Mouse (Mus musculus) cerebral cortex, adult 2 months (tissue): Measurements from ENCODE around the gene Fitm2.

Experiments used
- WGBS: fragments of 180-500 bp; shearing (Covaris S2); methylation state at CpG from one replicate; pipeline ENCODE4 v1.1.7; 2018; 5-methylcytosine and 5-hydroxymethylcytosine counted together

Gene Fitm2

DNA sequence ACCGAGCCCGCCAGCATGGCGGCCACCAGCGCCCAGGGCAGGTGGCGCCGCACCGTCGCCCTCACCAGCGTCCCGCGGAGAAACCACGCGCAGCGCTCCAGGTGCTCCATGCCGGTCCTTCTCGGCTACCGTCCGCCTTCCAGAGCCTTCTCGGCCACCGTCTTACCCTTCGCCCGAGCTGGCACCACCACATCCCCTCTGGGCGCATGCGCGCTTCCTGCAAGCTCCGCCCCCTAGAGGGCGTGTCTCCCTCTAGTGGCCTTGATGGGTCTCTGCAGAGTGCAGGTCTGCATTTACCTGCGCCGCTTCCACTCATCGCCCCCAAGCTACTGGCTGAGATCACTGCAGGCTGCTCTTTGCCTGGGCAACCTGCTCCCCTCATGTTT, at the start of gene Fitm2:
Gene Fitm2 (minus strand): TSS at position 164 of the 386 bp plus-strand sequence.
- under 1% methylated on average over 30 of the region's 30 CpGs for WGBS

DNA sequence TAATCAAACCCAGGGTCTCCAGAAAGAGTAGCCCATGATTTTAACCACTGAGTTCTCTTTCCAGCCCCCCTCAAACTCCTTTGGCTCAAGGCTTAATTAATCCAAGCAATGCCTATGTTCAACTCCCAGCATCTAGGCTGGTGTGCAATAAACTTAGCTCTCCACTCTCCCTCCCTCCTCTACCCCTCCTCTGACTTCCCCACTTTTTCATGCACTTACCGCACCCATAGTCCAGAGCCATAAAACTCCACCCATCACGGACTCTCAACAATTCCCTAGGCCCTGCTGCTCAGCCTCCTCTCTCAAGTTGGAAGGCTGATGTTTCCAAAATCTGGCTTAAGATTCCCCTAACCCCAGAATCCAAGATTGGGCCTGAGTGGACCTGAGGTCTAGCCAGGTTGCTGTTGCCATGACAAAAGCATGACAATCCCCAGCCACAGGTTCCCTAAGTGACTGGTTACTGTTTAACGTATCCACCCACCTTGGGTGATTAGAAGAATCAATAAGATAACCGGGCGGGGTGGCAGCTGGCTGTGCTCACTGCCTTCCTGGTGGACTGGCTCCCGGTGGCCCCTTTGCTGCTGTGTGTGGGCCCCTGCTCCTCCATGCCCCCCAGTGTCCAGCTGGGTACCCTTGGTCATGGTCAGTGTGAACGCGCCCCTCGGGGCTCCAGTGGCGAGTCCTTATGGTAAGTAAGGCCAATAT, 34.0 kb upstream of the Fitm2 start, which contains the start of gene Hnf4a:
Gene Hnf4a (plus strand): TSS at position 509 of the 705 bp plus-strand sequence.
- WGBS = 92% methylated on average over 10 of the region's 10 CpGs

DNA sequence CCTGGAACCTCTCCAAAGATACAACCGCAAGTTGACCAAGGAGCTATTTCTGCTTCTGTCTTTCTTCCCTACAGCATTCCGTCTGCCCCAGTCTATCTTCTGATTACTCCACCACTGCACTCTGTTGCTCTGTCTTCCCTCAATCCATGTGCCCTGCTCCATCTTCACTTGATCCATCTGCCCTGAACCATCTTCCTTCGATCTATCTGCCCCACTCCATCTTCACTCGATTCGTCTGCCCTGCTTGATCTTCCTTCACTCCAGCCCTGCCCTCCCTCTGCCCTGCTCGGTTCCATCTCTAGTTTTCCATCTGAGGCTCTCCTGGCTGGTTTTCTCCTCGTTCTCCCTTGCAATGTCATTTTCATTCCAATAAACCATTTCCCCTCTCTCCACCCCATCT, 30.8 kb upstream of the Fitm2 start:
- 87% methylated on average over 7 of the region's 7 CpGs for WGBS

DNA sequence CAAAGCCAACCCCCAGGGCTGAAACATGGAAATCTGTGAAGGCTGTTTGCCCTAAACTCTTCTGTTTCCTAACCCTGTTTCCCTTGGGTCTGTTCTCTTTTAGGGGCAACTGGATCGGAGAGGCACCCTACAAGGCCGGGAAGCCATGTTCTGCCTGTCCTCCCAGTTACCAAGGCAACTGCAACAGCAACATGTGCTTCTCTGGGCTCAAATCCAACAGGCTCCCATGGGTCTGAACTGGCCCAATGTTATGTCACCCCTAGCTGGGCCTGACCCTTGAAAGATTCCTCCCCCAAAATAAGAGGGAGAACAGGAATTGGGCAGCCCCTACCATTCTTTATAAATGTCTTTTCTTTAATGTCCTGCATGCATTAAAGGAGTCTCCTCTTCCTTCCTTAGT, 29.8 kb upstream of the Fitm2 start:
- WGBS = 62% methylated on average over 2 of the region's 2 CpGs

DNA sequence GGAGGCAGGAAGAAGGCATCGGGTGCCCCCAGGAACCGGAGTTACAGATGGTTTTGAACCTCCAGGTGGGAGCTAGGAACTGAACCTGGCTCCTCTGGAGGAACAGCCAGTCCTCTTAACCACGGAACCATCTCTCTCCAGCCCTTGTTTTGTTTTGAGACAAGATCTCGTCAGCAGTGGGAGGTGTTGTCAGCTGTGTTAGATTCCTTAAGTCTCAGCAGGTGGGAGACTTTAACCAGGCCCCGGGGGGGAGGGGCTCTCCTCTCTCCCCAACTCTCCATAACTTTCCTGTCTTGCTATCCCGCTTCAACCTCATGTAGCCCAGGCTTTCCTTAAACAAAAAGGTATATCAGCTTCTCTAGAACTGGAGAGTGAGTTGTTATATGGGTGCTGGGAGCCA, 22.0 kb upstream of the Fitm2 start:
- WGBS = 56% methylated on average over 6 of the region's 6 CpGs

DNA sequence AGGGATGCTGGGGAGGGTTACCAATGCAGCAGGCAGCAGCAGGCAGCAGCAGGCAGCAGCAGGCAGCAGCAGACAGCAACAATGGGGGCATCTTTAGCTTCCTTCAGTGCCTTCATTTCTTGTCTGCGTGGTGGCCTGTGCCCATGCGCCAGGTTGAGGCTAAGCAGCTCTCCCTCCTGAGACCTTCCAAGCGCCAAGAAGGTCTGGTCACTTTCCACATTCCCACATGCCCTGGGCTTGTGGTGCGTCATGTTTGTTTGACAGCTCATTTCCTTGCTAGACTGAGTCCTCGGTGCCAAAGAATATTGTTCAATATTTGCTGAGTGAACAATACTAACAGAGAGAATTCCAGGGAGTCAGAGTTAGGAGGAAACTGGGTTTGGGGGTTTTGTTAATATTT, 21.5 kb upstream of the Fitm2 start:
- WGBS = 58% methylated on average over 5 of the region's 5 CpGs

DNA sequence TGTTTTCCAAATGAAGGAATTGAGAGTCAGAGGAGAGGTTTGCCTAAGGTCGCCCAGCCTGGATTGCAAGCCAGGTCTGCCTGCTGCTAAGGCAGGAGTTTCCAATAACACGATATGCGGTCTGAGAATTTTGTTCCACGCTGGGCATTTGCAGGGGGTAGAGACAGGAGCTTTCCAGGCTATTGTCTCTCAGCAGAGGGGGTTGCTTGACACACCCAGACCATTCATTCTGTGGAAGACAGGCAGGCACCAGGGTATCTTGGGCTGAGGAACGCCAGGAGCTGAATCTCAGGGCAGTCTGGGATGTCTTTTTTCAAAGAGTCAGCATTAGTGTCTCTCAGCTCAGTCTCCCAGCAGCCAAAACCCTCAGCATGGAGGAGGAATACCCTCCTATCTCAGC, 20.6 kb upstream of the Fitm2 start:
- 51% methylated on average over 5 of the region's 5 CpGs for WGBS

DNA sequence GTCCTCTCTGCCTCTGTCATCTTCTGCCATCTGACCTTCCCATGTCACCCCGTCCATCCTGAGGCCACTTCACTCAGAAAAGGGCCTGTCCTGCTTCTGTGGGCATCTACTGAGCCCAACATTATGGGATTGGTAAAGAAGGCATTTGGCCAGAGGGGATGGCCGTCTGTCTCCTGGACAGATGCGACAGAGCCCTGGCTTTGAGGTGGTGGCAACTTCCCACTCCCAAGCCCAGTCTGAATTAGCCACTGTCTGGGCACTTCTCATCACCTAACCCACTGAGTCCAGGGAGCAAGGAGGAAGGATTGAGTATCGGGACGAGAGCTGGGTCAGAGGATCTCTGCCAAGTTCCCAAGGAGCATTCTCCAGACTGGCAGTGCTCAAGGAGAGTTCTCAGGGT, 19.6 kb upstream of the Fitm2 start, which contains the start of gene R3hdml:
Gene R3hdml (plus strand): TSS at position 301 of the 400 bp plus-strand sequence.
- 81% methylated on average over 5 of the region's 5 CpGs for WGBS

DNA sequence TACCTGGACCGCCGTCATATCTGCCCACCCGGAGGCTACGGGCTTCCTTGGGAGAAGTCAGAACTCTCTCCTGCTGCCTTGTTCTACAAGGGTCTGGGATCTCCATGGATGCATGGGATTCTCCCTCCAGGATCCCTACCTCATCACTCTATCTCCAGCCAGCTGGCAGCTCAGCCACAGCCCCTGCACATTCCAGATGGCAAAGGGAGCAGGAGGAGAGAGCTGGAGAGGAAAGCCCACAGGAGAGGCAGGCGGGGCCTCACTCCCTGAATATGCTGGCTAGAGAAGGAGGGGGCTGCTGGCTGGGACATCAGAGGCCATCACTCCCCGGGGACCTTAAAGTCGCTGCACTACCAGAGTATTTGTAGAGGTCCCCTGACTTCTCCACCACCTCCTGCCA, 18.9 kb upstream of the Fitm2 start:
- 50% methylated on average over 7 of the region's 7 CpGs for WGBS

DNA sequence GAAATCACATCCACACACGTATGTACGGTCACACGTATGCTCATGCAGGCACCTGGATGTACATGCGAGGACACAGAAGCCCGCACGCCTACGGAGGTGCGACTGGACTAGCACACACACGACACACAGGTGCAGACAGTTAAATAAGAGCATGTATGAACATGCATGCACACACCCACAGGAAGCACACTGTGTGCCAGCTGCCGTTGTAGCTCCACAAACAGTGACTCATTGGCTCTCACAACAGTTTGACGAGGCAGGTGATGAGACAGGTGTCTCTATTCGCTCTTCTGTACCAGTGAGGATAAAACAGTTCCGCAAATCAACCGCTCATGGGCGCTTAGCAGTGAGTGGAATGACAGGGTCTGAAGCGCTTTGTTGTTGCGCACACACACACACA, 18.2 kb upstream of the Fitm2 start:
- WGBS = 86% methylated on average over 17 of the region's 17 CpGs

DNA sequence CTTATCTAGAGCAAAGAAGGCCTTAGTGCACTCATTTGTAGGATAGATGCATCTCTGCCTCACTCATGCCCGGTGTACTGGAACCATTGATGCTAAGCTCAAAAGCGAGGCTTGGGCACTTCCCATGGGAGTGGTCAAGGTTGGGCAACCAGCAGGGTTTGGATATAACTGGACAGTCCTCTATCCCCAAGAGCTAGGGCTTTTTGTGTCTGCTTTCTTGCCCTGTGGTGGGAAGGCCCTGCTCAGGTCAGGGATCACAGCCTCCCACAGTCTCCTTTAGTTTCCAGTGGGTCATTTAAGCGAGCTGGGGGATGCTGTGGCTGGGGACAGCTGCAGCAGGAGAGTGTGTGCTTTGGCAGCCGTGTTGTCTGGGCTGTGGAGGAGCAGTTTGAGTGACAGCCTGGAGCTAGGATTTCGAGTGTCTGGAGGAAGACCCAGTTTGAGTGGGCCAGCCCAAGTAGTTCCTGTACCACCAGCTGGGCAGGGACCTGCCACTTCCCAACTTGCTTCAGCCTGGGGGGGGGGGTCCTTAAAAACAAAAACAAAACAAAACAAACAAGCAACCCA, 17.4 kb upstream of the Fitm2 start:
- WGBS = 58% methylated on average over 5 of the region's 5 CpGs

DNA sequence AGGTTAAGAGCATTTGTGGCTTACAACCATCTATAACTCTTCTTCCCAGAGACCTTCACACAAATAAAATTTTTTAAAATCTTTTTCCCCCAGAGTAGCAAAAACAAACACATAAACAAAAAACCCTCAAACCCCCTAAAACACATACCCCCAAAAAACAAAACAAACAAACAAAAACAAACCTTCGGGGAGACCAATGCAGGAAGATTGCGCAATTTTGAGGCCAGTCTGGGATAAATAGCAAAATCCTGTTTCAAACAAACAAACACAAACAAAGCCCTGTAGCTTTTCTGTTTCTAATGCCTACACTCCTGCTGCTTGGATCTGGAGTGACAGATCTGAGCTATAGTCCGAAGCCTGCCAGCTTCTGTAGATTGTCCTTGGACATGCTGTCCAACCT, 14.9 kb upstream of the Fitm2 start:
- 85% methylated on average over 3 of the region's 3 CpGs for WGBS

DNA sequence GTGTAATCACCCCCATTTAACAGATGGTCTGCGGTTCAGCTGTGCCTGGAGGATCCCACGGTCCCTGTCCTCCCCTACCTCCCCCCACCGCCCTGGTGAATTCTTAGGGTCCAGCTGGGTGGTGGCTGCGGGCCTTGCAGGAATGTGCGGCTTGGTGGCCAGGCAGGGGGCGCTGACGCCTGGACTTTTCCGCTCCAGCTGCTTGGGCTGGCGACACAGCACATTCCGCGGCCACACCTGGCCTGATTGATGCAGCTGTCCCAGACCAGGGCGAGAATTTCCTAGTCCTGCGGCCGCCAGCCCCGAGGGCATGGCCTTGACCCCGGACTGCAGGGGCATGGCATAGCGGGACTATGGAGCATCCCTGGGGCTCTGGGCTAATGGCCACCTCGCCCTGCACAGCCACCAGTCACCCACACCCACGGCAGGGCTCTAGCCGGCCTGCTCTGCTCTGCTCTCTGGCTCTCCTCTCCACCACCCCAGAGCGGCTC, 9.2 kb upstream of the Fitm2 start:
- 9% methylated on average over 21 of the region's 21 CpGs for WGBS

DNA sequence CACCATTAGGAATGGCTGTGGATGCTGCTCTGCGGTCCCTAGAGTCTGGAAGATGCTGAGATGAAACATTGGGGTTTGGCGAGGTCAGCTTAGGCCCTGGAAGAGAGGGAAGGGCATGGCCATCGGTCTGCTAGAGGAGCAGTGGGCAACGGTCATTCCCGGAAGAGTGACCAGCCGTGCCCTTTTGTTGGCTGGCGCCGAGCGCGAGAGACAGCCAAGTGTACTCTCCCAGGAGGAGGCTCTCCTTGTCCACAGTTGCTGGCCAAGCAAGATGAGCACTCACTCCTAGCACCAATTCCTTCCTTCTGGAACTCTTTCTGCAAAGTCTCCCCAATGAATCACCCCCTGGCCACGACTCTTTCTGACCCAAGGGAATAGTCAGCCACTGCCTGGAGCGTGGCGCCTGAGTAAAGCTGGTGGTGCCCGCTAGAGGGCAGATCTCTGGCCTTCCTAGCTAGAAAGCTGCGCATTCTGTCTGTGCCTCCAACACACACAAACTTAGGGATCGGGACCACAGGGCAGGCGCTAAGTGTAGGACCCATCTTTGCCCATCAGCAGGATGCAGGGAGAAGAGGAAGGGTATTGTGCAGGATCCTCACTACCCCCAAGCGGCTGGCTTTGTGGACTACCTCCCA, 7.9 kb upstream of the Fitm2 start:
- WGBS = 54% methylated on average over 18 of the region's 18 CpGs

DNA sequence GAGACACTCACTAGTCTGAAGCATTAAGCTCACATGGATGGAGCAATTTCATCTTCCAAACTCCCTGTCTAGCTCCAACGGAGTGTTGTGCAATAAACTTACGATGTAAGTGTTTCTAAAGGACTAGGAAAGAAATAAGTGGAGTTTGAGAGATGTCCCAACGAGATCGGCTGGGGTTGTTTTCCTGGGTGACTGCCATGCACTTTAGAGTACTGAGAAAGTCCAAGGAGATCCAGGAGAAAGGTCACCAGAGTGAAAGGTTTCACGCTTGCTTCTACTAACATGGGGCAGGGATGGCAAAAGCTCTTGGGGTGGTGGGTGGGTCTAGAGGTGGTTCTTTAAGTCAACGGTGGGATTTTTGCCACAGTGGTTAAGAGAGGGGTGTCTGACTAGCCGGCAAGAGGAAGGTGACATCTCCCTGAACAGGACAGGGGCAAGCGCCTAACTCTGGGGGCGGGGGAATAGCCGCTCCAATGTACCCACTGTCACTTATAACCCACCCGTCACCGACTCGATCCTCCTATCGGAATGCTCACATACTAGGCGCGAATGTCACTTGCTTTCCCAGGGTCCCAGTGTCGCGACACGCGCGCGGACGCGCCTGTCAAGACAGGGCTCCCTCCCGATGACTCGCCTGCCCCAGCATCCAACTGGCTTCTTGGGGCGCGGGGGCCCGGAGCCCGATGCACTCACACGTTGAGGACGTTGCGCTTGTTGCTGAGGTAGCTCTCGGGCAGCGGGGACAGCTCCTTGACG, 541 bp downstream of the Fitm2 start:
- WGBS = 3% methylated on average over 36 of the region's 36 CpGs

DNA sequence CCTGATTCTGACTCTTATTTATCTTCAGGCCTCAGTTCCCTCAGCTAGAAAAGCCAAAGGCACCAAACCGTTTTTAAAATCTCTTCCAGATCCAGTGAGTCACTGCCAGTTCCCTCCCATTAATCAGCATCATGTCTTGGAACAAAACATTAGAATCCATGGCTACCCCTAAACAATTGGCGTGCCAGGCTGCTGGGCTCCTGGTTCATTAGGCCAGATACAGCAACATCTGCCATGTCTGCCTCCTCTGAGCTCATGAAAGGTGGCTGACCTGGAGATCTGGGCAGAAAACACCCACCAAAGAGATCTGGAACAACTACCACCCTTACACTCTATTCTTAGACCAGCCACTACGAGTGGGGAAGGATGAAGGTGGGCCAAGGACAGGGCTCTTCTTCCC, 1.3 kb downstream of the Fitm2 start:
- WGBS = 39% methylated on average over 3 of the region's 3 CpGs

DNA sequence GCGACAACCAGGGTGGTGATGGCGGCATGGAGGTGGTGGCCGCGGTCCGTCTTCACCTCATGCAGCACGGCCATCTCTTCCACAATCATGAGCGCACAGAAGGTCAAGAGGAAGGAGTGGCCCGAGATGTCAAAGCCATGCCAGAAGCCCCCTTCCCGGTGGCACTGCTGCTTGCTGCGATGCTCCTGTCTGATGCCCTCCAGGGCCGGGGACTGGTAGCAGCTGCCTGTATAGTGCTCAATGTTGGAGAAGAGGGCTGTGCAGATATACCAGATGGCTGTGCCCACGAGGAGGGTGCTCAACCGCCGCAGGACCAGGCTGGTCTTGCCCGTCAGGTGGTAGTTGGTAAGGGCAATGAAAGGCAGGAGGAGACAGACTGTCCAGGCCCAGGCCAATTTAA, 2.7 kb downstream of the Fitm2 start:
- WGBS = 95% methylated on average over 15 of the region's 15 CpGs

DNA sequence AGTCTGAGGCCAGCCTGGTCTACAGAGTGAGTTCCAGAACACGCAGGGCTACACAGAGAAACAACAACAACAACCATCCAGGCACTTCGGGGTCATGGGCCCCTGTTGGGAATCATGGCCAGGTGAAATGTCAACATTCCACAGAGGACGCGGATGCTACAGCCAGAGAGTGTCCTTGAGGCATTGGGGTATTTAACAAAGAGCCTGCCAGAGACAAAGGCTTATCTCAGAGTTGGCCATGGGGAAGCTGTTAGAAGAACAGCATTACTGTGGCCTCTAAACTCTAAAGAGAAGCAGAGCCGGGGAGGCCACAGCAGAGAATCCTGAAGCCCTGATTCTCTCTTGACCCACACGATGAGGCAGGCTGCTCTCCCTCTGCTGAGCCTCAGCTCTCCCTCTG, 3.6 kb downstream of the Fitm2 start:
- 91% methylated on average over 6 of the region's 6 CpGs for WGBS

DNA sequence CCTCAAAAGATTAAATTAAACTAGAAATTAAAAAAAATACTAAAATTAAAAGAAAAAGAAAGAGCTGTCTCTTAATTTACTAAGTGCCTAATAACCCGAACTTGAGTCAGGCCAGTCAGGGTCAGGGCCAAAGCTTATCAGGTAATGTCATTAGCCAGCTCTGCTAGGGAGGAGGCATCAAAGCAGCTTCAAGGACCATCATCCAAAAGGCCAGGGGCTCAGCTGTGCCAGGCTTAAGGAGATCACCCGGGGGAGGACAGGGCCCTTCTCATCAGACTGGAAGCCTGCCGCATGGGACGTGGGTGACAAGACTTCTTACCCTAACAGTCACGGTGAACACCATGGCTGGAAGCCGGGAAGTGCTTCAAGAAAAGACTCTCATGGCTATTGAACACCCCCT, 4.8 kb downstream of the Fitm2 start:
- 95% methylated on average over 6 of the region's 6 CpGs for WGBS

DNA sequence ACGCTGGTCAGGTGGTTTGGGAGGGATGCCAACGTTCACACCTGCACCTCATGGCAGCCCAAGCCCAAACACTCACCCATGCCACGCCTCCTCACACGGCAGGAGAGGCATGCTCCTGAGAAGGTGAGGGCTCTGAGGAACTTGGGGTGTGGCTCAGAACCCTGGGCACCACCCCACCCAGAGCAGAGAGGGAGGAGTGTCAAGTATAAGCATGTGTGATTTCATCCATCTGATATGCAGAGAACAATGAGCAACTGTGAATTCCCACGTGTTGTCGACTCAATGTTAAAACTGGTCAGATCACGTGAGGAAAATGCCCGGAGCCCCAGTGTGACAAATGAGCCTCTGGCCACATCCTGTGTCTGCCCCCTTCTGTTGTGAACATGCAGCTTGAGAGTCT, 5.7 kb downstream of the Fitm2 start:
- 76% methylated on average over 8 of the region's 8 CpGs for WGBS

DNA sequence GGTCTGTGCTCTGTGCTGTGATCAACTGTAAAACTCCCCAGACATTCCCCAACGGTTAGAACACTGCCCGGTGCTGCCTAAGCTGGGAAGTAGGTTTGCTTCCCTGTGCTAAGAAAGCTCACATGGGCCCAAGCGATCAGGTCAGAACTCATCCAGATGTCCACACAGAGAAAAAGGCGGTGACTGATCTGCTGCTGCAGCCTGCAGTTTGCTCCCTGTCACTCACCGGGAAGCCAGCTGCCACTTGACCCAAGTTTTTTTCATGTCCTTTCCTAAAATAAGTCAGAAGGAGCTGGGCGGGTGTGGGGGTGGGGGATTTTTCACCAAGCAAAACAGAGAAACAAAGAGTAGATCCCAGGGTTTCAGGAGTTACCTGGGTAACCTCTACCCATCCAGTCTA, 7.9 kb downstream of the Fitm2 start:
- 75% methylated on average over 6 of the region's 6 CpGs for WGBS

DNA sequence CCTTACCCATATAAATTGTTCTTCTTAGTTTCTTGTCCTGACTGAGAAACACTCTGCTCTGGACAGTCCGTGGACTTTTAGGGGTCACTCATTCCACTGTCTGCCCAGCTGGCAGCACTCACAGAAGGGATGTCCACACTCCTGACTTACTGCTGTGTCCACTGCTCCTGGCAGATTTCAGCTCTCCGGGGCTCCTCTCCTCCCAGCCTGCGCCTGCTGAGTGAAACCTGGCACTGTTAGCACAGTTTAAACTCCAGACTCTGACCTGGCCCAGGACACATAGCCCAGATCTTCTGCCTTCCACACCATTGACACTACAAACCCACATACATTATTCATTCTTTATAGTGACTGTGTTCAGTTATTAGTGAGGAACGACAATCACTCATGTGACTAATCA, 8.4 kb downstream of the Fitm2 start:
- 75% methylated on average over 4 of the region's 4 CpGs for WGBS
